Mouse (Mus musculus) brain, embryonic 14.5 days (tissue): ENCODE data around the gene Mafk.

Source experiments
- CTCF ChIP-seq: fragments of 200-500 bp; IDR thresholded peaks from 2 replicates; pipeline ENCODE4 v1.5.1; 2012; ENCODE audit warnings: inconsistent platforms, mild to moderate bottlenecking, moderate library complexity, borderline replicate concordance; ENCODE audit not compliant: insufficient read depth, insufficient read length; ENCODE audit errors: extremely low read depth
- POLR2A ChIP-seq: fragments of 200-500 bp; IDR thresholded peaks from 2 replicates; pipeline ENCODE4 v1.6.1; 2012; ENCODE audit warnings: mild to moderate bottlenecking, inconsistent platforms, borderline replicate concordance; ENCODE audit not compliant: poor library complexity, insufficient read depth, insufficient read length, severe bottlenecking; ENCODE audit errors: extremely low read depth

GRCm38 (mm10) chr5:139803165-139803564 is 11.9 kb downstream of the Mafk start:
- TF ChIP-seq CTCF = no peak
- no peak for TF ChIP-seq POLR2A
